Mouse (Mus musculus): Measurements from ENCODE around the gene Xirp1.

Xirp1 gene

GRCm38 (mm10) chr9:120023086-120023811 is at the start of gene Xirp1:
Gene Xirp1, minus strand, starts transcription at chr9:120023598.
- no peak for DNase-seq (ENCODE audit: low spot score)

- peak; percentile 77 for DNase-seq (ENCODE audit: low spot score)
These were observed 49.8 kb upstream of the Xirp1 start for GRCm38 (mm10) chr9:120073169-120073568.

DNA sequence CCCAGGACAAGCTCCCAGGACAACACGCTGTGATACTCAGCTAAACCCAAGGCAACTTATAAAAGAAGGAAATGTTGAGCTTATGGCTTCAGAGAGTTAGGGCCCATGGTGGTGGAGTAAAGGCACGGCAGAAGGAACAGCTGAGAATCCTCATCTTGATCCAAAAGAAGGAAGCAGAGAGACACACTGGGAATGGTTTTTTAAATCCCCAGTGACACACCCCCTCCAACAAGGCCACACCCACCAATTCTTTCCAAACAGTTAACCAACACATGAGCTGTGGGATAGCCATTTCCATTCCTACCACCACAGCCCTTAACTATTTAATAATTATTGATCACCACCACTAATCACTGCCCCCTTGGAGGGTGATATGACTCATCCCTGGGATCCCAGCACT is 47.9 kb upstream of the Xirp1 start:
- DNase-seq (ENCODE audit: low spot score) = no peak

GRCm38 (mm10) chr9:120069779-120070178 is 46.4 kb upstream of the Xirp1 start, which contains the start of gene Cx3cr1:
Gene Cx3cr1, minus strand, starts transcription at chr9:120069879.
- no peak for DNase-seq (ENCODE audit: low spot score)

DNA sequence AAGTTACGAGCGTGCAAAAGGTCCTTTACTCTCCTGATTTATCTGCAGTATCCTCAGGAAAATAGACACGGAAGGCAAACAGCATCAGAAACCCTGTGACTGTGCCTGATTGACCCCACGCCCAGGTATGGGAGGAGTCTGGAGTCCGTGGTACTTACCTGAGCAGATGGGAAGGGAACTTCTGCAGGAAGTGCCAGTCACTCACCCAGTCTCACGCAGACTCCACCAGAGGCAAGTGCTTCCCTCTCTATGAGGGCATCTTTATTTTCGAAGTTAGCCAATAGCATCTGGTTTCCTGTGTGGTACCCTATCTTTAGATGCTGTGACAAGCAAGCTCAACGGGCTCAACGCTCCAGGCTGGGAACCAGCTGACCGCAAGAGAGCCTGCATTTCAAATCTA is 44.6 kb upstream of the Xirp1 start:
- DNase-seq (ENCODE audit: low spot score) = no peak

GRCm38 (mm10) chr9:120067609-120068008 is 44.2 kb upstream of the Xirp1 start:
- DNase-seq (ENCODE audit: low spot score) = no peak

DNA sequence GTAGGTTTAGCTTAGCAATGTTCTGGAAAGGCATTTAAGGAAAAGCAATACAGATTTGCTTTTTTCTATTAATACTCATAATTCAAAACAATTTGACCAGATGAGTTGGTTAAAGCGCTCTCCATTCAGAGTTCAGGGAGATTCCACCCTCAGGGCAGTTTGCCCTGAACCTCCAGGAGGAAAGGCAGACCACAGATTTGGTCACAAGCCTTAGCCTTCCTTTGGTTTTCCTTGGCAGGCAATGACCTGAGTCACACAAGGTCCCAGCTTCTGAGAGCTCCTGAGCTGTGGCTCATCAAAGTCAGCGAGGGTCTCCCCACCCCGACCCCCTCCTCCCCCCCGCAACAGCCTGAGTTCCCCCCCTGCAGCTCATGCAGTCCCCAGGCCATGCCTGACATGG is 40.9 kb upstream of the Xirp1 start:
- DNase-seq (ENCODE audit: low spot score) = no peak

GRCm38 (mm10) chr9:120058730-120059129 is 35.3 kb upstream of the Xirp1 start:
- DNase-seq (ENCODE audit: low spot score) = no peak

DNA sequence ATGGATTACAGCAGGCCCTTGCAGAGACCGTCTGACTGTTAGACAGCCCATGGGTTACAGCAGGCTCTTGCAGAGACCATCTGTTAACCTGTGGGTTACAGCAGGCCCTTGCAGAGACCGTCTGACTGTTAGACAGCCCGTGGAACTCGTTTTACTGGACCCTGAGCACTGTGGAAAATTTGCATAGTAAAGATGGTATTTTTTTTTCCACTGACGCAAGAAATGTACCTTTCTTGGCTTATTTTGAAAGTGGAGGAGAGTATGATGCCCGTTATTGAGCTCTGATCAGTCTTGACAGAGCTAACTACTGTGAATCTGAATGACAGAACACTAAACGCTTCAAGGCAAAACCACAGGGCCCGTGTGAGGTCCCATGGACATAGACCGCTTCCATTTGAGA is 32.8 kb upstream of the Xirp1 start:
- no peak for DNase-seq (ENCODE audit: low spot score)

DNA sequence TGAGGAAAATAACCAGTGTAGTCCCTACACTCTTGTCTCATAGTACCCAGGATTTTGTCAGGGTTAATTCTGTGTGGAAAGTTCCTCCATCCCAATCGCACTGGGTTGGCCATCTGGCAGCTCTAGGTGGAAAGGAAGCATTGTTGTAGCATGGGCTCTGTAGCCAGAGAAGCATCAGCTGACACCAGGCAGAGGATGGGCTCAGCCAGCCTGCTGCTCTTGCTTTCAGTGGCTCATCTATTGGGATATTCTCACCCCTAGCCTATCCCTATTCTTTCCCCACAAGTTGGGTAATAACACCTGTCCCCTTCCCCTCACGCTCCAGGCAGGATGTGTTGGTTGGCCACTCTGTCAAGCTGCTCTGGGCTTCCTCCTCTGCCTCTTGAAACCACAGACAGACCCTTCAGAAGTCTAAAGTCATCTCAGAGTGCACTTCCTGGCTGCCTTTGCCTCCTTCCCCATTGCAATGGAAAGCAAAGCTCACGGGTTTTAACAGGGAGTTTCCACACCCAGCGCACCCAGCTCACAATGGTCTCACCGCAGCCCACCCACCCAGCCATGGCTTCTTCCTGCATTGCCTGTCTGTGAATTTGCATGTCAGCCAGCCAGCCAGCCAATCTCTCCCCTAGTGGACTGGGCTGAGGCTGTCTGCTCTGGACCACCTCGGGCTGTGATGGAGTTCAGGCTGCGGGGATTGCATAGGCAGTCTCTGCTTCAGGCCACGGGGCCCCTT is 31.3 kb upstream of the Xirp1 start:
- DNase-seq (ENCODE audit: low spot score) = no peak

DNA sequence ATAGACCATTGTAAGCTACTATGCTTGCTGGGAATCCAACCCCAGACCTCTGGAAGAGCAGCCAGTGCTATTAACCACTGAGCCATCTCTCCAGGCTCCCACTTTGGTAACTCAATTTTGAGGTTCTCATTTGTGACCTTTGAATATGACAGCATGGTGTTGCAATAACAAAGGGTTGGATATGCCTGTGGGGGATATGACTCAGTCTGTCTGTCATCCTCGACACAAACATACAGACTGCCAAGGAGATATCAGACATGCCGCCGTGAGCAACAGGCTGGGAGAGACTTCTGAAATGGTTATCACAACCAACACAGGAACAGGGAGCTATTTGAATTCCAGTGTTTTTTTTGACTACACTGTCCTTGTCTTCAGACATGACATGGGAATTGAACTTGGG is 26.0 kb upstream of the Xirp1 start:
- DNase-seq (ENCODE audit: low spot score) = no peak

- no peak for DNase-seq (ENCODE audit: low spot score)
These were observed 25.1 kb upstream of the Xirp1 start for GRCm38 (mm10) chr9:120048495-120048894.

DNA sequence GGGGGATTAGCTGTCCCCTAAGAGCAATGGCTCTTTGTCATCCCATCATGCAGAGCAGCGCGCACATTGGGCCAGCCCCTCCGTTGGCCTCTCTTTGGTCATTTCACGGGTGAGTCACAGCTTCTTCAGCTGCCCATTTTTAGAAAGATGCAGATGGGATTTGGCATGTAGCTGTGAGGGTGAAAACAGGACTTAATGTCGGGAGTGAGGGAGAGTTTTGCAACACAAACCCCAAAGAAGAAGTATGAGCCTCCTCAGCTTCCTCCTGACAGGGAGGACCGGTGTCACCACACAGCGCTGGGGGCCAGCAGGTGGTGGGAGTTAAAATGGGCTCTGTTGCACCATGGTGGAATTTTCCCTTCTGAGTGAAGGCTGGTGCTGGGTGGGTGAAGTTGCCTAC is 19.7 kb upstream of the Xirp1 start:
- DNase-seq (ENCODE audit: low spot score) = no peak

DNA sequence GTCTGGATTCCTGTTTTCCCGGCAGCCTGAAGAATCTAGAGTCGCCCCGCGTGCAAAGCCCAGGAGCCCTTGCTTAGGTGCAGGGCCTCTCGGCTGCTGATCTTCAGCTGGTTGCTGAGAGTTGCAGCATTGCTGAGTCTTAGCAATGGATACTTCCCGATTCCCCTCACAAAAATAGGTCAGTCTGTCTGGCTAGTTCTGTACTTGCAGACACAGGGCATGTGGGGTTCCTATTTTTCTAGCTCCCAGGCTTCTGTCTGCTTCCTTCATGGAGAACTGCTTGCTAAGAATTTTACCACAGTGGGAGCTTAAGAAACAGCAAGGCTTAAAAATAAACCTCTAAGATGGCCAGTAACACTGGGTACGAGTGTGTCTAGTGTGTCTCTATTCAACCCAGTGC is 14.0 kb upstream of the Xirp1 start:
- DNase-seq (ENCODE audit: low spot score) = no peak

GRCm38 (mm10) chr9:120034375-120034774 is 11.0 kb upstream of the Xirp1 start:
- no peak for DNase-seq (ENCODE audit: low spot score)

- DNase-seq (ENCODE audit: low spot score) = no peak
These were observed 9.3 kb upstream of the Xirp1 start for GRCm38 (mm10) chr9:120032710-120033109.

DNA sequence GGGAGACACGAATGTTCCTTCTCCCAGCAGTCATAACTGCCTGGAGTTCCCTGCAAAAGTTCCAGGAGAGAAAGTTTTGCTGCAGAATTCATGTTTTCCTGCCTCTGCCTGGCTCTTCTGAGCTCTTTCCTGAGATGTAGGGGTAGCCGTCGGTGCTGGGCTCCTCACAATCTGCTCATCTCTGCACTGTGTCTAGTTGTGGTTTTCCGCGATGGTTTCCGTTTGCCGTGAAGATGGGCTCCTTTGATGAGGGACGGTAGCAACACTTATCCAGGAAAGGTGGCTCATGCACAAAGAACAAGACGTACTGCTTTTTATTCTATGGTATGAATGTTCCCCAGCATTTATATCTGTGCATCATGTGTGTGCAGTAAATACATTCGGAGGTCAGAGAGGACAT is 7.0 kb upstream of the Xirp1 start:
- DNase-seq (ENCODE audit: low spot score) = no peak

GRCm38 (mm10) chr9:120029880-120030279 is 6.5 kb upstream of the Xirp1 start:
- no peak for DNase-seq (ENCODE audit: low spot score)

DNA sequence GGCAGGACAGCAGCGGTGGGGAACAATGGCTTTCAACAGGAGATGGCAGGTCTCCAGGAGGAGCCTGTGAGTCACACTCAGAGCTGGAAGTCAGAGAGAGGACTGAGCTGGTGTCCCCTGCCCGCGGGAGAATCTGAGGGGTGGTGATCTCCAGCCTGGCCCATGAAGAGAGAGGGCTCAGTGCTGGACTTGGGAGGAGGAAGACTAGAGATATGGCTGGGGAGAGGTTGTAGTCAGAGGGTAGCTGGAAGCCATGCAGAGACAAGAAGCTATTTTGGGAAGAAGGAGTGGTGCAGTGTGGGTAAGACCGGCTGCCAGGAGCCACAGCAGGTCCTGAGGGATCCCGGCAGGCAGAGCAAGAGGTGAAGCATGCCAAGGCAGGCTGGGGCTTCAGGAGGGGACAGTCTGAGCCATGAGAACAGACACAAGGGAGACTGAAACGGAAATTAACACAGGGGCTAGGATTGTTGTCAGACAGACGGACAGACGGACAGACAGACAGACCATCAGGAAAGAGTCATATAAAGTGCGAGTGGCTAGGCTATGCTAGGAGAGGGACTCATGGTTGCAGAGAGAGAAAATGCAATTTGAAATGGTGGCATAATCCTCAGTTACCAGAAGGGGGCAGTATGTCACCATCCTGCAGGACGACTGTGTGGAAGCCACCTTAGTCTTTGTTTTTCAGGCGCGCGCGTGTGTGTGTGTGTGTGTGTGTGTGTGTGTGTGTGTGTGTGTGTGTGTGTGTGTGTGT is 4.2 kb upstream of the Xirp1 start:
- DNase-seq (ENCODE audit: low spot score) = peak; percentile 78

DNA sequence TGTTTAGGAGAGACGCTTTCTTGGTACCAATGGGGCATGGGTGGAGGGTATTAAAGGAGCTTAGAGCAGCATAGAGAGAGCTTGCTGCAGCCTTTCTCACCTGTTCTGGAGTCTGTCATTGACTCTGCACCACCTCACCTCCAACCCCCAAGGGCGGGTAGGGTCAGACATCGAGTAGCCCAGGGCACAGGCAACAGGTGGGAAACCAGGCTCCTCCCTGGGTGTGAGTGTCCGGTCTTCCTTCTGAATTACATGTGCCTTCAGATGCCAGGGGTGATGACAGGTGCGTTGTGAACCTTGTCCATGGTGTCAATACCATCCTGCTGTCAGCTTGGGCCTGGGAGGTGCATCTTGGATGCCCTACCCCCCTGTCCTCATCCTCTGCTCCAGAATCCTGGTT is 1.2 kb upstream of the Xirp1 start:
- no peak for DNase-seq (ENCODE audit: low spot score)

DNA sequence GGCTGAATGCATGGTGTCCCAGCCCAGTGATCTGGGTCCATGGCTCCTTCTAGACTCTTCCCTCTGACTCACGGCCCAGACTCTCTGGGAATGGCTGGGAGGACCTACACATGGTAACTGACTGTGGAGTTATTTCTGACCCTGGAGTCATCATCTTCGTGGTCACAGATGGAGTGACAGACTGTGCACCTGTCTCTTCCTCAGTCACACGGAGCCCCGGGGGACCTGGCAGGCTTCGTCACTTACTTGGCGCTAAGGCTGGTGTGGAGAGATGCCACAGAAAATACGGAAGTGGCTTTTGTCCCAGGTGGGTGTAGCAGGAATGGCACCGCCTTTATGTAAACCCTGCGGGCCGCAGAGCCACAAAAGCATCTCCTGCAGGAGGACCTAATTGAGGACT is 773 bp upstream of the Xirp1 start:
- DNase-seq (ENCODE audit: low spot score) = no peak

DNA sequence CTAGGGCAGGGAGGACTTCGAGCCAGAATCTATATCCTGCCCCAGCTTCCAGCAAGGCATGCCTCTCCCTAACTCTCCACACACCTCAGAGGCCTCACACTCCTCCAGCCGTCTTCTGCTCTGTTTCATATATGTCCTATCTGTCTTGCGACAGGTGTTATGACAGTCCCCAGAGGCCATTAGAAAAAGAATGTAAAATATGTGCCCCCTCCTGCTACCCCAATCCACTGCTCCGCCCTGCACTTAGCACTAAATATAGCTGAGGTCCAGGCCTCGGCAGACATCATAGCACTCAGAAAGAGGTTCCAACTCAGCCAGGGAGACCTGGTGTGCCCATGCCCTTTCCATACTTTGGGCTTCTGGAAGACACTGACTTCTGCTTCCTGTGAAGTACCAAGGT is 2.2 kb downstream of the Xirp1 start:
- DNase-seq (ENCODE audit: low spot score) = no peak

- DNase-seq (ENCODE audit: low spot score) = peak; percentile 74
These were observed 3.0 kb downstream of the Xirp1 start for GRCm38 (mm10) chr9:120020285-120020890.
